Mouse (Mus musculus) ES-Bruce4 (cell line): ENCODE measurements around the gene Dars.

Experiments
- CTCF ChIP-seq: IDR thresholded peaks from one replicate; pipeline ENCODE4 v1.8.1; 2011; ENCODE audit warnings: low read depth, low read length
- EP300 ChIP-seq: IDR thresholded peaks from 2 replicates; pipeline ENCODE4 v1.6.1; 2011; ENCODE audit warnings: low read depth, low read length; ENCODE audit not compliant: insufficient read depth
- POLR2A ChIP-seq: IDR thresholded peaks from one replicate; pipeline ENCODE4 v1.8.1; 2011; ENCODE audit warnings: low read length; ENCODE audit not compliant: insufficient read depth

DNA sequence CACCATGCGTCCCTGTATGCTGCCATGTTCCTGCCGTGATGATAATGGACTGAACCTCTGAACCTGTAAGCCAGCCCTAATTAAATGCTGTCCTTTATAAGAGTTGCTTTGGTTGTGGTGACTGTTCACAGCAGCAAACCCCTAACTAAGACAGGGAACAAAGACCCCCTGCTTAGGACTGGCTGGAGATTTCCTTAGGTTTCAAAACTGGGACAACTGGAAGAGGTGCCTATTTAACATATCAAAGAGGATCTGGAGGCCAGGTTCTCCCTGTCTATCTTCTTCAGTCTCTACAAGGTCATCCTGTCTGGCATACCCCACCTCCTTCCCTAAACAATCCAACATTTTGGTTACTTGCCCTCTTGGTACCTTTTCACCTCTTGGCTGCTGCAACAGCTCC, 24.8 kb downstream of the Dars start:
- TF ChIP-seq CTCF (no peak), POLR2A (no peak), EP300 (0 out of 2 replicates have a peak, but pooled peaks have one; percentile 40)
